Mouse (Mus musculus): ENCODE data around the gene Zbtb7a.
A peak's percentile ranks its signal among the peaks of the same experiment; 100 is the strongest.

Gene Zbtb7a

GRCm38 (mm10) chr10:81134966-81135681, at the start of gene Zbtb7a:
TSS of gene Zbtb7a (plus strand) at chr10:81135220.
- peak; percentile 61 for DNase-seq

- no peak for DNase-seq
These were observed 48.0 kb upstream of the Zbtb7a start for GRCm38 (mm10) chr10:81087021-81087420.

GRCm38 (mm10) chr10:81089216-81089615, 45.8 kb upstream of the Zbtb7a start:
- no peak for DNase-seq

GRCm38 (mm10) chr10:81090621-81091020, 44.4 kb upstream of the Zbtb7a start:
- no peak for DNase-seq

- DNase-seq = peak; percentile 86
These were observed 42.4 kb upstream of the Zbtb7a start for GRCm38 (mm10) chr10:81092465-81093250.

GRCm38 (mm10) chr10:81094931-81095678, 39.9 kb upstream of the Zbtb7a start:
- no peak for DNase-seq

GRCm38 (mm10) chr10:81105565-81106112, 29.4 kb upstream of the Zbtb7a start, which contains the start of gene Map2k2:
TSS of gene Map2k2 (plus strand) at chr10:81105915.
- peak; percentile 96 for DNase-seq

GRCm38 (mm10) chr10:81106113-81106721, 28.8 kb upstream of the Zbtb7a start:
- peak; percentile 87 for DNase-seq

- DNase-seq = no peak
These were observed 22.1 kb upstream of the Zbtb7a start for GRCm38 (mm10) chr10:81112946-81113345.

GRCm38 (mm10) chr10:81119625-81120024, 15.4 kb upstream of the Zbtb7a start:
- no peak for DNase-seq

GRCm38 (mm10) chr10:81120650-81121049, 14.4 kb upstream of the Zbtb7a start:
- no peak for DNase-seq

GRCm38 (mm10) chr10:81122889-81123288, 12.1 kb upstream of the Zbtb7a start:
- DNase-seq = no peak

GRCm38 (mm10) chr10:81123500-81123899, 11.5 kb upstream of the Zbtb7a start:
- no peak for DNase-seq

GRCm38 (mm10) chr10:81134181-81134587, 836 bp upstream of the Zbtb7a start:
- peak; percentile 86 for DNase-seq

GRCm38 (mm10) chr10:81135831-81136705, 1.0 kb downstream of the Zbtb7a start:
- peak; percentile 74 for DNase-seq

- peak; percentile 92 for DNase-seq
These were observed 1.7 kb downstream of the Zbtb7a start for GRCm38 (mm10) chr10:81136706-81137231.

- peak; percentile 99 for DNase-seq
These were observed 2.5 kb downstream of the Zbtb7a start for GRCm38 (mm10) chr10:81137252-81138130.

- peak; percentile 45 for DNase-seq
These were observed 3.2 kb downstream of the Zbtb7a start for GRCm38 (mm10) chr10:81138131-81138782.

- DNase-seq = no peak
These were observed 4.0 kb downstream of the Zbtb7a start for GRCm38 (mm10) chr10:81138821-81139528.

Data from kidney, adult 11 months (tissue).